Mouse (Mus musculus) ovary, adult 2 months (tissue): ENCODE results near the gene Chd6. TPM values are rescaled to one million over a fixed set of nuclear protein-coding genes. Genes with fewer than 3 reads are reported as not detected.

ENCODE experiments used
- polyA plus RNA-seq: library from polyadenylated mRNA; depleted of rRNA; stranded (reverse); fragments of >200 nt; gene quantifications from 2 replicates; pipeline ENCODE4 v1.2.3, GENCODE M21; 2012; rRNA removed

Chd6 gene
- polyA plus RNA-seq, result 17.8 and 18.5 TPM in 2 replicates

GRCm38 (mm10) chr2:161108933-161109371, at the start of gene Chd6:
Gene Chd6, minus strand, starts transcription at chr2:161109075.

GRCm38 (mm10) chr2:160912231-160912671, 196.6 kb downstream of the Chd6 start, which contains the start of gene Emilin3:
Gene Emilin3, minus strand, starts transcription at chr2:160912328.

Other genes starting within 250 kb of the Chd6 start
- gene Zhx3, start 236.1 kb downstream of the Chd6 start, polyA plus RNA-seq, result 13.7 and 16.5 TPM in 2 replicates
- gene Lpin3, start 228.4 kb downstream of the Chd6 start, polyA plus RNA-seq, result 11.5 and 14.5 TPM in 2 replicates
- 1.9 and 2.5 TPM in 2 replicates for gene Emilin3, start 196.7 kb downstream of the Chd6 start, polyA plus RNA-seq